Mouse (Mus musculus) hindbrain, embryonic 10.5 days (tissue): Measurements from ENCODE around the gene Tnnt1. TPM values are rescaled to one million over a fixed set of nuclear protein-coding genes. Genes with fewer than 3 reads are reported as not detected.

Source experiments
- DNase-seq: peaks from one replicate; pipeline ENCODE4 v3.0.0-alpha.2; 2017; ENCODE audit warnings: low spot score
- H3K27ac ChIP-seq: fragments of 300-500 bp; sonication (generic); 2 replicates; pipeline ENCODE4 v1.5.1; 2016; ENCODE audit warnings: mild to moderate bottlenecking, moderate library complexity
- H3K27me3 ChIP-seq: fragments of 300-500 bp; sonication (generic); 2 replicates; pipeline ENCODE4 v1.6.1; 2016; ENCODE audit warnings: mild to moderate bottlenecking; ENCODE audit not compliant: poor library complexity, insufficient read depth, severe bottlenecking
- H3K36me3 ChIP-seq: fragments of 300-500 bp; sonication (generic); 2 replicates; pipeline ENCODE4 v1.6.1; 2016; ENCODE audit warnings: mild to moderate bottlenecking, moderate library complexity
- H3K4me1 ChIP-seq: fragments of 300-500 bp; sonication (generic); replicated peaks from 2 replicates; pipeline ENCODE4 v1.6.1; 2016; ENCODE audit warnings: mild to moderate bottlenecking
- H3K4me3 ChIP-seq: fragments of 300-500 bp; sonication (generic); 2 replicates; pipeline ENCODE4 v1.5.1; 2016; ENCODE audit warnings: mild to moderate bottlenecking, moderate library complexity
- H3K9me3 ChIP-seq: fragments of 300-500 bp; sonication (generic); 2 replicates; pipeline ENCODE4 v1.6.1; 2016; ENCODE audit warnings: mild to moderate bottlenecking, moderate library complexity
- WGBS: fragments of 180-500 bp; shearing (Covaris S2); methylation state at CpG from one replicate; pipeline ENCODE4 v1.1.7; 2016; 5-methylcytosine and 5-hydroxymethylcytosine counted together
- polyA plus RNA-seq: library from polyadenylated mRNA; unstranded; fragments of >200 nt; fragmentation: Nextera tagmentation; extraction: Ambion mirVana; gene quantifications from 2 replicates; pipeline ENCODE4 v1.2.1, GENCODE M21; 2016

The Tnnt1 gene
- polyA plus RNA-seq, 1 experiment from 2014 or later: 6.2 TPM

DNA sequence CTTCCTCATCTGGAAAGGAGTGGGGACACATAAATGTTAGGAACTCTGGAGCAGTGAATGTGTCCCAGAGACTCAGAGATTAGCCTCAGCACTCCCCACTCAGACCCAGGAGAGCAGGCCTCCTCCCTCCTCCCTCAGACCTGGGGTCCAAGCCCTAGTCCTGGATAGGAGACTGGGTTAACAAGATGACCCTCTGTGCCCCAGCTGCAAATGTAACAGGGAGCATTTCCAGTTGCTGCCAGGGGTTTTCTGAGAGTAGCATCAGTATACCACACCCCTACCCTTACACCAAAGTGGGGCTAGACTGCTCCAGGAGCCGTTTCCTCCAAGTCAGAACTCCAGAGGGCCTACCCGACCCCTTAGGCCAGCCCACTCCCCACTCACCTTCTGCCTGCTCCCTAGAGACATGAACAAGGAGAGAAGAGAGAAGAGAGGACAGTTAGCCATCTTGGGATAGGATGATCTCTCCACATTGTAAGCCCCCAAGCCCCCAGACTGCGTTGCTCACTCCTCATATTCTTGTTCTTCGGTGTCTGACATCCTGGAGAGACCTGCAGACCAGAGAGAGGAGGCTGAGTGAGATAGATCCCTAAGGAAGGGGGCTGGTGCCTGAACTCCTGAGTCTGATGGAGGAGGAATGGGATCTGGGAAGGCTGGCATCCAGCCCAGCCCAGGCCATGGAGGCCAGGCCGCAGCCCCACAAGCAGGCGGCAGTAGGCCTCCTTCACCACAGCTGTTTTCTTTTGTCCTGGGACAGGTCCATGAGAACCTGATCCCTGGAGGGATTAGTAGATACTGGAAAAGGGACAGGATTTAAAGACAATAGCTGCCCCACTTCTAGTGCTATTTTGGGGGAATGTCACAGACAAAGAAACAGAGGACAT lies 2.1 kb downstream of the Tnnt1 start:
- WGBS: 65% methylated on average over 6 of the region's 6 CpGs
- peaks cover 10% of the 10 kb centered on the region; the same call in 1 of the 2 replicates for H3K27me3 ChIP-seq
- H3K4me3 ChIP-seq: no peak overlapping the region
- no peaks in the 10 kb centered on the region for H3K9me3 ChIP-seq
- no peak for DNase-seq
- peaks cover 32% of the 10 kb centered on the region for H3K4me1 ChIP-seq
- 0 out of 2 replicates have a peak overlapping the region, but pooled peaks have one; percentile 1 for H3K27ac ChIP-seq
- no peaks in the 10 kb centered on the region for H3K36me3 ChIP-seq

- peak; percentile 47 for DNase-seq
- H3K4me1 ChIP-seq: peaks cover 32% of the 10 kb centered on the region
- peaks cover 2% of the 10 kb centered on the region; the same call in 1 of the 2 replicates for H3K9me3 ChIP-seq
- H3K27ac ChIP-seq: no peak overlapping the region
- peaks cover 16% of the 10 kb centered on the region for H3K27me3 ChIP-seq
- H3K36me3 ChIP-seq: no peaks in the 10 kb centered on the region
- H3K4me3 ChIP-seq: no peak overlapping the region
- WGBS: 34% methylated on average over 13 of the region's 13 CpGs
These were observed 2.9 kb downstream of the Tnnt1 start for GRCm38 (mm10) chr7:4513236-4513635.

GRCm38 (mm10) chr7:4511489-4512224 lies 4.5 kb downstream of the Tnnt1 start:
- peaks cover 16% of the 10 kb centered on the region for H3K27me3 ChIP-seq
- 83% methylated on average over 8 of the region's 8 CpGs for WGBS
- no peak overlapping the region for H3K4me3 ChIP-seq
- DNase-seq: no peak
- H3K4me1 ChIP-seq: peaks cover 31% of the 10 kb centered on the region
- peaks cover 7% of the 10 kb centered on the region; the same call in 1 of the 2 replicates for H3K9me3 ChIP-seq
- no peaks in the 10 kb centered on the region for H3K36me3 ChIP-seq
- H3K27ac ChIP-seq: no peak overlapping the region

- H3K27ac ChIP-seq: peak overlapping the region; percentile 50; the same call in 1 of the 2 replicates
- peak; percentile 86 for DNase-seq
- H3K9me3 ChIP-seq: peaks cover 7% of the 10 kb centered on the region; the same call in 1 of the 2 replicates
- 0 out of 2 replicates have a peak overlapping the region, but pooled peaks have one; percentile 13 for H3K4me3 ChIP-seq
- H3K36me3 ChIP-seq: no peaks in the 10 kb centered on the region
- peaks cover 19% of the 10 kb centered on the region for H3K4me1 ChIP-seq
- peaks cover 16% of the 10 kb centered on the region for H3K27me3 ChIP-seq
- 14% methylated on average over 24 of the region's 24 CpGs for WGBS
These were observed 6.1 kb downstream of the Tnnt1 start for GRCm38 (mm10) chr7:4509863-4510608.

- Histone ChIP-seq H3K4me3 (no peak overlapping the region), H3K27me3 (peaks cover 16% of the 10 kb centered on the region), H3K36me3 (no peaks in the 10 kb centered on the region), H3K27ac (no peak overlapping the region), H3K4me1 (peaks cover 21% of the 10 kb centered on the region), H3K9me3 (peaks cover 7% of the 10 kb centered on the region; the same call in 1 of the 2 replicates)
- WGBS: 86% methylated on average over 8 of the region's 8 CpGs
- DNase-seq: no peak
These were observed 7.5 kb downstream of the Tnnt1 start for GRCm38 (mm10) chr7:4508739-4509116.

- Histone ChIP-seq H3K27me3 (peaks cover 16% of the 10 kb centered on the region), H3K36me3 (no peaks in the 10 kb centered on the region), H3K9me3 (peaks cover 7% of the 10 kb centered on the region; the same call in 1 of the 2 replicates), H3K27ac (no peak overlapping the region), H3K4me3 (no peak overlapping the region), H3K4me1 (peaks cover 21% of the 10 kb centered on the region)
- DNase-seq: no peak
- WGBS: 64% methylated on average over 32 of the region's 32 CpGs
These were observed 8.0 kb downstream of the Tnnt1 start for GRCm38 (mm10) chr7:4508062-4508738.

DNA sequence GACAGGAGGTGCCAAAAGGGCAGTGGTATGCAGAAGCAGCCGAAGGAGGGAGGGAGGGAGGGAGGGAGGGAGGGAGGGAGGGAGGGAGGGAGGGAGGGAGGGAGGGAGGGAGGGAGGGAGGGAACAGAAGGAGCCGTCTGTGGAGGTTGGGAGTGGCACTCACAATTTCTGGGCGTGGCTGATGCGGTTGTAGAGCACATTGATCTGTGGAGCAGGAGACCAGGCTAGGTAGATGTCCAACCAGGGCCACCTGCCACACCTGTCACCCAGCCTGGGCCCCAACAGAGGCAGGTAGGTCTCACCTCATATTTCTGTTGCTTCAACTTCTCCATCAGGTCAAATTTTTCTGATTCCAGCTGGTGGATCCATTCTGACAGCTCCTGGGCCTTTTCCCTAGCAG lies 9.0 kb downstream of the Tnnt1 start:
- Histone ChIP-seq H3K4me3 (no peak overlapping the region), H3K9me3 (peaks cover 7% of the 10 kb centered on the region; the same call in 1 of the 2 replicates), H3K4me1 (peaks cover 26% of the 10 kb centered on the region), H3K27me3 (peaks cover 16% of the 10 kb centered on the region), H3K36me3 (no peaks in the 10 kb centered on the region), H3K27ac (no peak overlapping the region)
- 65% methylated on average over 4 of the region's 4 CpGs for WGBS
- no peak for DNase-seq

DNA sequence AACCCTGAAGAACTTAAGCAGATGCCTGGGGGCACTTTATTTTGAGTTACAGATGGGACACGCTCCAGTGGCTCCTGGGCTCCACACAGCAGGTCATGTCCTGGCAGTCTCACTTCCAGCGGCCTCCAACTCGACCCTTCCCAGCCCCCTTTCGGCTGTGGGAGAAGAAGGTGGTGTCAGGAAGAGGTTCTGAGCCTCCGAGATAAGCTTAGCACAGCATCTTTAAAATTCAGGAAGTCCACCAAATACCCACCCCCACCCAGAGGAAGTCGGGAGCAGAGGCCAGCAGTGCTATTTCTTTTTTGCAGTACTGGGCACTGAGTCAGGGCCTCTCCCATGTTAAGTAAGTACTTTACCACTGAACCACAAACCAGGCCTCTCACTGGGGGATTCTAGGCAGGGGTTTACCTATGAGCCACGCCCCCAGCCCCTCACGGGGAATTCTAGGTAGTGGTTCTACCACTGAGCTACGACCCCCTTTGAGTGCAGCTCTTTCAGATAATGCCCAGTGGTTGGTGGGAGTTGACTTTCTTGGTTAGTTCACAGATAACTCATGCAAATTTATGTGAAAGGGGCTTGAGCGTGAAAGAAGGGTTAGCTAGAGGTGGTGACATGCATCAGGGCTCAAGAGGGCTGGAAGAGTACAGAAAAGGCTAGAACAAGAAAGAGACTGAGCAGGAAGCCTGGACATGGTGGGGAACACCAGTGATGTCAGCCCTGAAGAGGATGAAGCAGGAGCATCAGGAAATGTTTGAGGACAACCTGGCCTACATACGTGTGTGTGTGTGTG lies 11.3 kb downstream of the Tnnt1 start:
- WGBS: 56% methylated on average over 11 of the region's 11 CpGs
- H3K36me3 ChIP-seq: no peaks in the 10 kb centered on the region

GRCm38 (mm10) chr7:4503858-4504257 lies 12.3 kb downstream of the Tnnt1 start:
- H3K9me3 ChIP-seq: peaks cover 7% of the 10 kb centered on the region; the same call in 1 of the 2 replicates
- no peak for DNase-seq
- WGBS: 84% methylated on average over 5 of the region's 5 CpGs

More for the DNA sequence above, 11.3 kb downstream of the Tnnt1 start:
- H3K4me1 ChIP-seq: peaks cover 27% of the 10 kb centered on the region
- DNase-seq: no peak
- H3K27me3 ChIP-seq: peaks cover 12% of the 10 kb centered on the region
- no peak overlapping the region for H3K4me3 ChIP-seq
- peaks cover 7% of the 10 kb centered on the region; the same call in 1 of the 2 replicates for H3K9me3 ChIP-seq
- no peak overlapping the region for H3K27ac ChIP-seq

DNA sequence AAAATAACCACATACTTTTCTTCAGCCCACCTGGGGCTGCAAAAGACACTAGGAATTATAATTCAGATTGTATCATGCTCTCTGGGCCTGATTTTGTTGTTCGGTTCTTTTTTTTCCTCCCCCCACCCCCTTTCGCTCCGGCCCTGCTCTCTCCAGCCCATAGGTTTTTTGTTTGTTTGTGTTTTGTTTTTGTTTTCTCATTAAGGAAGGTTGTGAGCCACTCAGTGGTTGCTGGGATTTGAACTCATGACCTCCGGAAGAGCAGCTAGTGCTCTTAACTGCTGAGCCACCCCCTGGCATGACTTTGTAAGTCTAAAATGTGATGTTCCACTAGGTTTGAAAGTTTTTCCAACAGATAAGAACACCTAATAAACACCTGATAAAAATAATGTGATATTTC lies 13.1 kb downstream of the Tnnt1 start:
- H3K27me3 ChIP-seq: no peaks in the 10 kb centered on the region
- peaks cover 42% of the 10 kb centered on the region for H3K4me1 ChIP-seq
- 0 out of 2 replicates have a peak, but pooled peaks cover 5% of the 10 kb centered on the region for H3K36me3 ChIP-seq
- peaks cover 4% of the 10 kb centered on the region; the same call in 1 of the 2 replicates for H3K9me3 ChIP-seq
- WGBS: 82% methylated on average over 4 of the region's 4 CpGs
- H3K27ac ChIP-seq: no peak overlapping the region
- no peak overlapping the region for H3K4me3 ChIP-seq
- no peak for DNase-seq

More at GRCm38 (mm10) chr7:4503858-4504257, 12.3 kb downstream of the Tnnt1 start:
- Histone ChIP-seq H3K4me1 (peaks cover 35% of the 10 kb centered on the region), H3K4me3 (no peak overlapping the region), H3K27me3 (peaks cover 4% of the 10 kb centered on the region), H3K36me3 (0 out of 2 replicates have a peak, but pooled peaks cover 5% of the 10 kb centered on the region), H3K27ac (no peak overlapping the region)

GRCm38 (mm10) chr7:4502421-4503090 lies 13.6 kb downstream of the Tnnt1 start:
- H3K36me3 ChIP-seq: peaks cover 9% of the 10 kb centered on the region; the same call in 1 of the 2 replicates
- DNase-seq: peak; percentile 20
- H3K27me3 ChIP-seq: no peaks in the 10 kb centered on the region
- 14% methylated on average over 14 of the region's 14 CpGs for WGBS
- H3K9me3 ChIP-seq: no peaks in the 10 kb centered on the region
- peaks cover 48% of the 10 kb centered on the region for H3K4me1 ChIP-seq
- H3K4me3 ChIP-seq: peak overlapping the region; percentile 95
- H3K27ac ChIP-seq: peak overlapping the region; percentile 96
